Mouse (Mus musculus): Measurements from ENCODE around the gene Gm28998. TPM values are rescaled to one million over a fixed set of nuclear protein-coding genes. Genes with fewer than 3 reads are reported as not detected.

Gene Gm28998
- not detected for polyA plus RNA-seq (2014; fragmentation: Illumina TruSeq; extraction: RNeasy Lipid Tissue Mini Kit (QIAGEN cat#74804); ENCODE audit: low replicate concordance)

GRCm38 (mm10) chrY:7253487-7253886, at the start of gene Gm28998:
Gm28998 (plus strand) TSS chrY:7253787.

Other genes starting within 250 kb of the Gm28998 start
- not detected for gene Gm21244, start 84.5 kb upstream of the Gm28998 start, polyA plus RNA-seq (2014; fragmentation: Illumina TruSeq; extraction: RNeasy Lipid Tissue Mini Kit (QIAGEN cat#74804); ENCODE audit: low replicate concordance)
- not detected for gene Gm21788, start 151.2 kb downstream of the Gm28998 start, polyA plus RNA-seq (2014; fragmentation: Illumina TruSeq; extraction: RNeasy Lipid Tissue Mini Kit (QIAGEN cat#74804); ENCODE audit: low replicate concordance)

Data from small intestine, adult 10 weeks (tissue).